Mouse (Mus musculus): ENCODE data around the gene Thbs1.

- no peak for TF ChIP-seq CTCF (IDR thresholded peaks at IDR 0.05; ENCODE audit: borderline replicate concordance, control insufficient read depth, extremely low read depth, insufficient read depth, low read length, poor library complexity)
- TF ChIP-seq POLR2A (IDR thresholded peaks at IDR 0.05; ENCODE audit: control insufficient read depth, extremely low read depth, insufficient read depth, low read length, poor library complexity) = no peak
Measured at GRCm38 (mm10) chr2:118167731-118168130, 56.1 kb downstream of the Thbs1 start.
